In the genomic region with DNA sequence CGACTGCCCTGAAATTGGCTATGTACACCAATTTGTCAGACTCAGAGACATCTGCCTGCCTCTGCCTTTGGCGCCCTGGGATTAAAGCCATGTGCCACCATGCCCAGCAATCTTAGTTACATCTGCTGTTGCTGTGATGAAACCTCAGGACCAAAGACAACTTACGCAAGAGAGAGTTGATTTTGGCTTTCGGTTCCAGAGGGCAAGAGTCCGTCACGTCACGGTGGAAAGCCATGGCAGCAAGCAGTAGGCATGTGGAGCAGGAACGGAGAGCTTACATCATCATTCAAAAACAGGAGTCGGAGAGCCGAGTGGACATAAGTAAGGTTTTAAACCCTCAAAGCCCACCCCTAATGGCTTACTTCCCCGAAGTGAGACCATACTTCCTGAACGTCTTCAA, we compare ENCODE assay signal across 13 mouse cellular contexts. TPM values are rescaled to one million over a fixed set of nuclear protein-coding genes. Genes with fewer than 3 reads are reported as not detected.
DNase-seq lines count a peak whose midpoint lies in the region; ATAC-seq and TF ChIP-seq lines count a peak whose summit lies in the region.
"Had no signal": no experiment of that assay in that cellular context is flagged by ENCODE, and none has a peak within 500 bp of the region (broad histone marks: within the 10 kb centered on the region; RNA-seq: fewer than 3 reads in every experiment).

No protein-coding gene starts in this region.

- peak; percentile 63 for DNase-seq in lung, postnatal 0 days (ENCODE audit: low spot score)
- DNase-seq in lung, postnatal 4 days: no peak
- DNase-seq in kidney, postnatal 25 days: peak; percentile 64 to 87
- no peak for DNase-seq in gastrocnemius, postnatal 25 days
- DNase-seq: adrenal gland, postnatal 25 days; cerebellum, adult 9-10 months; right cerebral cortex, postnatal 14 days had no signal

- no peaks in the 10 kb centered on the region for H3K36me3 ChIP-seq in lung, postnatal 0 days (ENCODE audit: insufficient read depth, low read length)
- H3K36me3 ChIP-seq in neural tube, embryonic 15.5 days: no peaks in the 10 kb centered on the region
- H3K36me3 ChIP-seq in hindbrain, embryonic 13.5 days: no peaks in the 10 kb centered on the region
- H3K36me3 ChIP-seq: hindbrain, embryonic 10.5 days had no signal

- no peak for TF ChIP-seq EP300 in lung, postnatal 0 days (IDR thresholded peaks at IDR 0.05)

- no peaks in the 10 kb centered on the region for H3K27me3 ChIP-seq in lung, postnatal 0 days (replicated peaks; ENCODE audit: insufficient read depth, low read length)
- H3K27me3 ChIP-seq in neural tube, embryonic 15.5 days (replicated peaks): no peaks in the 10 kb centered on the region
- H3K27me3 ChIP-seq in hindbrain, embryonic 13.5 days: no peaks in the 10 kb centered on the region

- no peak for TF ChIP-seq CTCF in lung, postnatal 0 days (IDR thresholded peaks at IDR 0.05)

- H3K9me3 ChIP-seq in lung, postnatal 0 days (ENCODE audit: low read length): no peaks in the 10 kb centered on the region
- no peaks in the 10 kb centered on the region for H3K9me3 ChIP-seq in neural tube, embryonic 15.5 days (replicated peaks)
- H3K9me3 ChIP-seq in hindbrain, embryonic 13.5 days: no peaks in the 10 kb centered on the region
- H3K9me3 ChIP-seq: hindbrain, embryonic 10.5 days had no signal

- no peak overlapping the region for H3K9ac ChIP-seq in lung, postnatal 0 days (replicated peaks; ENCODE audit: low read depth)
- no peak overlapping the region for H3K9ac ChIP-seq in neural tube, embryonic 15.5 days (replicated peaks)
- no peak overlapping the region for H3K9ac ChIP-seq in hindbrain, embryonic 13.5 days

- 49% methylated on average over 12 of the region's 12 CpGs for WGBS in lung, postnatal 0 days
- WGBS in neural tube, embryonic 15.5 days: 89% methylated on average over 12 of the region's 12 CpGs
- 92% methylated on average over 12 of the region's 12 CpGs for whole genome bisulfite sequencing in hindbrain, embryonic 13.5 days

- H3K4me2 ChIP-seq in lung, postnatal 0 days (replicated peaks; ENCODE audit: low read depth, low read length): no peak overlapping the region
- H3K4me2 ChIP-seq in neural tube, embryonic 15.5 days: no peak overlapping the region
- no peak overlapping the region for H3K4me2 ChIP-seq in hindbrain, embryonic 13.5 days

- H3K4me1 ChIP-seq in lung, postnatal 0 days (ENCODE audit: insufficient read depth, low read depth, low read length): no peaks in the 10 kb centered on the region; the same call in 1 of the 2 replicates
- H3K4me1 ChIP-seq in neural tube, embryonic 15.5 days: no peaks in the 10 kb centered on the region
- H3K4me1 ChIP-seq in hindbrain, embryonic 13.5 days (replicated peaks): no peaks in the 10 kb centered on the region

- ATAC-seq in lung, postnatal 0 days: peak; percentile 10; the same call in 1 of the 2 replicates
- ATAC-seq in common myeloid progenitor, adult 5-6 weeks (replicated peaks; ENCODE audit: low read depth, poor library complexity, severe bottlenecking): peak; percentile 40
- ATAC-seq in neutrophil, adult 5-6 weeks (ENCODE audit: extremely low read depth, insufficient number of reproducible peaks, low FRiP score, poor library complexity, severe bottlenecking): peak; percentile 46; the same call in 1 of the 2 replicates
- no peak for ATAC-seq in neural tube, embryonic 15.5 days (ENCODE audit: low FRiP score)
- ATAC-seq in hindbrain, embryonic 13.5 days (ENCODE audit: low FRiP score): no peak

- H3K4me3 ChIP-seq in lung, postnatal 0 days (ENCODE audit: low read depth, low read length): no peak overlapping the region
- H3K4me3 ChIP-seq in neural tube, embryonic 15.5 days (replicated peaks): no peak overlapping the region
- H3K4me3 ChIP-seq in hindbrain, embryonic 13.5 days: no peak overlapping the region
- H3K4me3 ChIP-seq: hindbrain, embryonic 10.5 days; left cerebral cortex, adult 2 months had no signal

- H3K27ac ChIP-seq in lung, postnatal 0 days (ENCODE audit: low read length): peak overlapping the region; percentile 38; the same call in 1 of the 2 replicates
- H3K27ac ChIP-seq in neural tube, embryonic 15.5 days (replicated peaks): no peak overlapping the region
- no peak overlapping the region for H3K27ac ChIP-seq in hindbrain, embryonic 13.5 days
- H3K27ac ChIP-seq: hindbrain, embryonic 10.5 days; left cerebral cortex, adult 2 months had no signal

RNA-seq across cellular contexts. Expression of a gene that starts 42.3 kb away (rescaled TPM):
- 51.5 and 56.0 TPM in 2 replicates for polyA plus RNA-seq in lung, postnatal 0 days (2015; fragmentation: Nextera tagmentation; extraction: Ambion mirVana)
- total RNA-seq in common myeloid progenitor, adult 5-6 weeks (2017): 107 and 115 TPM in 2 replicates
- 341 and 410 TPM in 2 replicates for total RNA-seq in neutrophil, adult 5-6 weeks (2017)
- 10 to 100 TPM; 72.6 to 78.7 TPM for total RNA-seq in gastrocnemius, postnatal 25 days (2021)
- polyA plus RNA-seq in neural tube, embryonic 15.5 days (2015; fragmentation: Nextera tagmentation; extraction: Ambion mirVana): 8.7 and 11.9 TPM in 2 replicates
- 5.3 and 7.5 TPM in 2 replicates for polyA plus RNA-seq in hindbrain, embryonic 13.5 days (2015; fragmentation: Nextera tagmentation; extraction: Ambion mirVana)

Comparison
In these comparisons a context has a peak if more than half of its experiments do, and no peak if none do; other contexts are left out.
1. DNase-seq: peak in lung, postnatal 0 days (single experiment) and kidney, postnatal 25 days (2 of 2); none in lung, postnatal 4 days (0 of 2) and gastrocnemius, postnatal 25 days (single experiment).
2. ATAC-seq: peak in lung, postnatal 0 days (single experiment), common myeloid progenitor, adult 5-6 weeks (single experiment) and neutrophil, adult 5-6 weeks (single experiment); none in neural tube, embryonic 15.5 days (single experiment) and hindbrain, embryonic 13.5 days (single experiment).